Mouse (Mus musculus) layer of hippocampus, adult 18-20 months (tissue): ENCODE data around the gene Tmed8. TPM values are rescaled to one million over a fixed set of nuclear protein-coding genes. Genes with fewer than 3 reads are reported as not detected.
"Not testable (repeated sequence)": the region's sequence is repeated elsewhere in the genome, so short reads cannot be mapped to it uniquely, and the experiment has no call there.

Experiments
- DNase-seq, 2 experiments: peaks; one replicate each; pipeline ENCODE4 v3.0.0; 2022; ENCODE audit warnings: low spot score in 2 of 2
- total RNA-seq, 2 experiments: library from RNA; stranded (reverse); gene quantifications; 2 replicates each; pipeline ENCODE4 v1.2.3; 2021

Gene Tmed8
- total RNA-seq, 2 experiments from 2014 or later = 28.6 to 29.4 TPM

GRCm38 (mm10) chr12:87160815-87161214 lies 39.4 kb downstream of the Tmed8 start:
- no peak for DNase-seq

GRCm38 (mm10) chr12:87160310-87160709 lies 39.9 kb downstream of the Tmed8 start:
- DNase-seq = no peak

- no peak for DNase-seq
These were observed 42.2 kb downstream of the Tmed8 start for GRCm38 (mm10) chr12:87158099-87158498.

- no peak for DNase-seq
These were observed 42.9 kb downstream of the Tmed8 start for GRCm38 (mm10) chr12:87157361-87157760.

DNA sequence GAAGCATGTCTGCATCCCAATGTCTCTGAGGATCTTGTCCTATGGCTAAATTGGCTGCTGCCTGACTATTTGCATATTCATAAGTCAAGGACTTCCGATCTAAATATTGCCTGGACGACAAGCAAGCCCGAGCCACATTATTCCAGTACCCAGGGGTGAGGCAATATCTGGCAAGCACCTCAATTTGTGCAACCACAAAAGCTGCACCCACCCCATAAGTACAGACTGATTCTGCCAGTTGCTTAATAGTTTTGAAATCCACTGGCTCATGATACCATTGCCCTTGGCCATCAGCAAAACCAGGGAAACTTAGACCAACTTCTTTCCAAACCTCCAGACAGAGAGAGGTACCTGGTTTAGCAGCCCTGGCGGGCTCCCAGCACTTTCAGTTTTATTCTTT lies 45.8 kb downstream of the Tmed8 start:
- not testable (repeated sequence) for DNase-seq

- DNase-seq = no peak
These were observed 50.8 kb downstream of the Tmed8 start for GRCm38 (mm10) chr12:87149471-87149870.

DNA sequence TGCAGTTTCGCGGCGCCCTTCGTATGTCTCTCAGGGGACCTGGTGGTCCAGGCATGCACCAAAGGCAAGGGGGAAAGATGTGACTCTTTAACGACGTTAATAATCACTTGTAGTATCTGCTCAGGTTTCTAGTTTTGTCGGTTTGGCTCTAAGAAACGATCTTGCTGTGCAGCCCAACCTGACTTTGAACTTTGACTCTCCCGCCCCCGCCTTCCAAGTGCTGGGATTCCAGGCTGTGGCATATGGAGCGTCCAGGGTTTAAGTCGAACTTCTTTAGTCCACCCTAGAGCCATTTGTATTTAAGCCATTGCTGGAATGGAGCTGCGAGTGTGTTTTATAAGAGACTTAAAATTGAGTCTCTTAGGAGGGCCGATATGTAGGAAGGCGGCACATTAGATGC lies 52.1 kb downstream of the Tmed8 start:
- DNase-seq = no peak

DNA sequence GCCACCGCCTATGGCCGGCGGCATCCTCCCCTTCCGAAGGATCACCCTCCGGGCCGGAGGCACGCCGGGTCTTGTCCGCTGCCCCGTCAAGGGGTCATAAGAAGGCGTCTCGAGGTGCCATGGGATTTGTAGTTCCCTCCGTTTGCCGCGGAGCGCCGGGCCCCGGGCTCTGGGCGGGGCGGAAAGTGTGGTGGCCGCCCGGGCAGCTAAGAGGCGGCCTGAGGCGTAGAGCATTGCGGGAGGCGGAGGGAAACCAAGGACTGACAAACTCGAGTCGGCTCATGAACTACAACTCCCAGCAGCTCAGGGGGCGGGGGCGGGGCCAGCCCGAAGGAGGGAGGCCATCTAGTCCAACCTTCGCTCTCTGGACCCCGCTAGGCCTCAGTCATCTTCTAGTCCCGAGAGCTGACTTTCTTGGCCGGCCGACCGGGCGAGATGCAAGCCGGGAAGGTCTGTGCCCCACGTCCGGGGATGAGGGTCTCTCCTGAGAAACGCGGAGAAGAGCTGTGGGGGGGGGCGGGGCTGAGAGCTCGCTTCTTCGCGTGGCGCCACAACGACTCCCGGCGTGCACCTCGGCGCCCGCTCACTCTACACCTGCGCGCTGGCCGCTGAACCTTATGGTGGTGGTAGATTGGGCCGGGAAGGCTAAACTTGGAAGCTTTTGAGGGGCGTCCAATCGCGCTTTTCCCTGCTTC lies 52.7 kb downstream of the Tmed8 start, which contains the start of gene Pomt2:
Gene Pomt2 (minus strand): TSS at position 574 of the 695 bp plus-strand sequence.
- DNase-seq = peak; percentile 91 to 94

GRCm38 (mm10) chr12:87146966-87147365 lies 53.3 kb downstream of the Tmed8 start, which contains the start of gene Gstz1:
Gene Gstz1 (plus strand): TSS chr12:87147165.
- DNase-seq = peak; percentile 82 to 91

DNA sequence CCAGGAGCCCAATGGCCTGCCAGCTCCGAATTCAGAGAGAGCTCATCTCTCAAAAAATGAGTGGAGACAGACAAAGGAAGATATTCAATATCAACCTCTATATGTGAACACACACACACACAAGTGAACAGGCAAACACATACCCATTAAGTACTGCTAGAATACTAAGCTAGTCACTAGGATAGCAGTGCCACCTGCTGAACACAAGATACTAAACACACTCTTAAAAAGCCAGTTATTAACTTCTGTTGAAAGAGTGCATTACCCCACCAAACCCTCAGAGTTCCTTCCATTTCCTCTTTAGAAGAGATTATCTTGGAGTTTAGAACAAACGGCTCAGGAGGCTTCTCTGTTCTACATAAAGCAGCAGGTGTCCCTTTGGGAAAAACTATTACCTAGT lies 58.1 kb downstream of the Tmed8 start:
- DNase-seq = no peak

- DNase-seq = no peak
These were observed 61.5 kb downstream of the Tmed8 start for GRCm38 (mm10) chr12:87138768-87139167.

DNA sequence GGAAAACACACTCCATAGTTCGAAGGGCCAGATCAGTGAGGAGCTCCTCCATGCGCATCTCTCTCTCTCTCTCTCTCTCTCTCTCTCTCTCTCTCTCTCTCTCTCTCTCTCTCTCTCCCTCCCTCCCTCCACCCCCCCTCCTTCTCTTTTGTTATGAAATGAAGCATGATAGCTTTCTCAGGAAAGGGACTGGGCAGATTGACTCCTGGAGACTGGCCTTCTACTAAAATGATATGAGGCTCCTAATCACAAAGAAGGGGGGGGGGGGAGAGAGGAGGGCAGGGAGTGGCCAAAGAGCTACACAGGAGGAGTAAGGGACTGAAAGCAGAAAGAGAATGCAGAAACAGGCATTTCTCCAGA lies 61.9 kb downstream of the Tmed8 start:
- DNase-seq = no peak

- no peak for DNase-seq
These were observed 62.6 kb downstream of the Tmed8 start for GRCm38 (mm10) chr12:87137439-87138341.

DNA sequence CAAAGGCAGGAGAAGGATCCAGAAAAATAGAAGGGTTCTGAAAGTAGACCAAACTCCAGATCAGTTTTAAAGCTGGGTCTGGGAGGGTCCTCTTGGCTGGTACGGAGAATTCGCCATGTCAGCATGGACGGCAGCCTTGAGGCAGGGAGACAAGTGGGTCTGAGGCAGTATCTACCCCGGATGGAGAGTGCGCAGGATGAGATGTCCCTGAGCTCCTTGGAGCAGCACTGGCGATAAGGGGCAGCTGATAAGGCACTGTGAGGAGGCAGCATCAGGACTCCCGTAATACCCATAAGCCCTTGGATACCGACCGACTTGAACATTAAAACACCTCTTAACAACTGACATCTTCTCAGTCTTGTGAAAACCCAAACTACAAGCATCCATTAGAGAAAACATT lies 67.5 kb downstream of the Tmed8 start:
- no peak for DNase-seq

- peak in 1 of 2 experiments; percentile 23 for DNase-seq
These were observed 68.0 kb downstream of the Tmed8 start for GRCm38 (mm10) chr12:87132210-87132609.

GRCm38 (mm10) chr12:87131619-87132018 lies 68.6 kb downstream of the Tmed8 start:
- no peak for DNase-seq

- DNase-seq = no peak
These were observed 69.1 kb downstream of the Tmed8 start for GRCm38 (mm10) chr12:87131181-87131580.

GRCm38 (mm10) chr12:87130224-87130623 lies 70.0 kb downstream of the Tmed8 start:
- no peak for DNase-seq

- no peak for DNase-seq
These were observed 73.0 kb downstream of the Tmed8 start for GRCm38 (mm10) chr12:87127256-87127655.

DNA sequence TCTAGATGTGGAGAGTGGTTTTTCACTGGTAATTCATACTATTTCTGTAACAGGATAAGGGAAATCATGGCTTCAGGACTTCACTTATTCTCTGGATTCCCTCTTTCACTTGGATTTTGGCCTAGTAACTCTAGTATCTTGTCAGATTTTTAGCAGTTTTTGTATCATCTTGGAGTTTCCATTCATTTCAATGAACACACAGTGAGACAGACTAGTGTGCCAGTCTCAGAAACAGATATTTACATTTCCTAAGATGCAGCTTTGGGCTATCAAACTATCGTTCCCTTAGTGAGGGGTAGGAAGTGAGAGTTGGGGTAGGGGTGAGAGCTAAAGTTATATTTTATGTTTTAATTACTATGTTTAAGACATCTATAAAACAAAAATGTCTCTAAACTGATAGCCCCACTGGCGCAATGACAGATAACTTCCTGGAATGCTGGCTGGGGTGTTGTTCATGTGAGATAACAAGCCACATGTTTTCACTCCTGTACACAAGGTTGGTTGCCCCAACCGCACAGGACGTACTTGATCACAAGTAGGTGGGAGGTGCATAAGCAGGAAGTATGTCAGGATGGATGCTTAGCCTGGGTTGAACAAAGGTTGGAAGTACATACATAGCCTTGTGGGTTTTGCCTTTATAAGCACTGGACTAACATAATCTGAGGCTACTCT lies 78.2 kb downstream of the Tmed8 start:
- no peak for DNase-seq
